In genomic region chr6:87103314-87103713, GRCm38 (mm10) we compare ENCODE assay signal across 16 mouse cellular contexts. TPM values are rescaled to one million over a fixed set of nuclear protein-coding genes. Genes with fewer than 3 reads are reported as not detected.
"Had no signal": no experiment of that assay in that cellular context is flagged by ENCODE, and none has a peak within 500 bp of the region (broad histone marks: within the 10 kb centered on the region; RNA-seq: fewer than 3 reads in every experiment).

No protein-coding gene starts in this region.

- ATAC-seq: intestine, postnatal 0 days; midbrain, embryonic 15.5 days had no signal

- H3K27me3 ChIP-seq: midbrain, embryonic 15.5 days; neural tube, embryonic 13.5 days had no signal

- H3K36me3 ChIP-seq: midbrain, embryonic 15.5 days; neural tube, embryonic 13.5 days had no signal

- H3K9me3 ChIP-seq: midbrain, embryonic 15.5 days; neural tube, embryonic 13.5 days had no signal

- H3K9ac ChIP-seq: liver, embryonic 14.5 days; midbrain, embryonic 15.5 days; neural tube, embryonic 13.5 days had no signal

- DNase-seq: layer of hippocampus, adult 9-11 months; layer of hippocampus, postnatal 36 days; retina, postnatal 1 day; right cerebral cortex, postnatal 4 days; spleen, adult 18-20 months; thymus, adult 18-20 months; thymus, postnatal 14 days had no signal

- H3K4me3 ChIP-seq: midbrain, embryonic 15.5 days; neural tube, embryonic 13.5 days had no signal

- H3K27ac ChIP-seq: kidney, postnatal 0 days; liver, embryonic 14.5 days; midbrain, embryonic 15.5 days; neural tube, embryonic 13.5 days had no signal

- H3K4me2 ChIP-seq: midbrain, embryonic 15.5 days; neural tube, embryonic 13.5 days had no signal

RNA-seq across cellular contexts. Expression of gene D6Ertd527e, which starts 1.2 kb away (rescaled TPM):
- total RNA-seq: layer of hippocampus, adult 18-20 months; layer of hippocampus, postnatal 36 days; left cerebral cortex, postnatal 25 days; liver, adult 2 months; megakaryocyte-erythroid progenitor cell, adult 5-6 weeks had no signal
- polyA plus RNA-seq: liver, adult 2 months; midbrain, embryonic 15.5 days had no signal
